In genomic region chr5:121452026-121452869, GRCm38 (mm10) we compare ENCODE assay signal across 7 mouse cellular contexts. TPM values are rescaled to one million over a fixed set of nuclear protein-coding genes. Genes with fewer than 3 reads are reported as not detected.
DNase-seq lines count a peak whose midpoint lies in the region; ATAC-seq lines count a peak whose summit lies in the region.

Gene Erp29, minus strand, starts transcription at chr5:121452506.

- H3K27ac ChIP-seq in embryonic facial prominence, embryonic 11.5 days (replicated peaks; ENCODE audit: low read depth, low read length): peak within 1 kb of the TSS; percentile 87
- H3K27ac ChIP-seq in limb, embryonic 11.5 days (replicated peaks; ENCODE audit: low read depth, low read length): peak within 1 kb of the TSS; percentile 68
- peak within 1 kb of the TSS; percentile 96 for H3K27ac ChIP-seq in midbrain, embryonic 14.5 days (replicated peaks; ENCODE audit: low read depth, low read length)

- under 1% methylated on average over 50 of the region's 97 CpGs for WGBS in embryonic facial prominence, embryonic 11.5 days
- WGBS in limb, embryonic 11.5 days: under 1% methylated on average over 89 of the region's 97 CpGs
- under 1% methylated on average over 86 of the region's 97 CpGs for WGBS in midbrain, embryonic 14.5 days

- H3K27me3 ChIP-seq in embryonic facial prominence, embryonic 11.5 days (ENCODE audit: control insufficient read depth, insufficient read depth, low read length): no peaks in the 10 kb centered on the region
- H3K27me3 ChIP-seq in limb, embryonic 11.5 days (ENCODE audit: control insufficient read depth, insufficient read depth, low read length): no peaks in the 10 kb centered on the region
- H3K27me3 ChIP-seq in midbrain, embryonic 14.5 days (ENCODE audit: control insufficient read depth, insufficient read depth, low read length): no peaks in the 10 kb centered on the region

- H3K4me3 ChIP-seq in embryonic facial prominence, embryonic 11.5 days (ENCODE audit: low read depth, low read length): peak within 1 kb of the TSS; percentile 88
- peak within 1 kb of the TSS; percentile 88 for H3K4me3 ChIP-seq in limb, embryonic 11.5 days (ENCODE audit: low read depth, low read length)
- H3K4me3 ChIP-seq in midbrain, embryonic 14.5 days (replicated peaks; ENCODE audit: low read depth, low read length): peak within 1 kb of the TSS; percentile 95

- DNase-seq in adrenal gland, postnatal 14 days: peak; percentile 100
- peak; percentile 97 for DNase-seq in embryonic facial prominence, embryonic 11.5 days (ENCODE audit: low spot score)
- peak; percentile 100 for DNase-seq in heart, adult 11 months
- peak; percentile 98 for DNase-seq in kidney, adult 18-20 months
- DNase-seq in limb, embryonic 11.5 days (ENCODE audit: low spot score): peak; percentile 99
- peak; percentile 99 for DNase-seq in midbrain, embryonic 14.5 days
- DNase-seq in spleen, adult 18-20 months: peak; percentile 99

- no peaks in the 10 kb centered on the region for H3K9me3 ChIP-seq in embryonic facial prominence, embryonic 11.5 days (replicated peaks; ENCODE audit: control insufficient read depth, low read length)
- no peaks in the 10 kb centered on the region for H3K9me3 ChIP-seq in limb, embryonic 11.5 days (ENCODE audit: control insufficient read depth, low read length)
- H3K9me3 ChIP-seq in midbrain, embryonic 14.5 days (ENCODE audit: control insufficient read depth, low read length): no peaks in the 10 kb centered on the region

- peak within 1 kb of the TSS; percentile 77 for H3K4me2 ChIP-seq in embryonic facial prominence, embryonic 11.5 days (ENCODE audit: low read depth, low read length)
- H3K4me2 ChIP-seq in limb, embryonic 11.5 days (ENCODE audit: low read depth, severe bottlenecking): peak within 1 kb of the TSS; percentile 86
- H3K4me2 ChIP-seq in midbrain, embryonic 14.5 days (ENCODE audit: low read length): peak within 1 kb of the TSS; percentile 72

- H3K36me3 ChIP-seq in embryonic facial prominence, embryonic 11.5 days (replicated peaks; ENCODE audit: control insufficient read depth, insufficient read depth, low read depth, low read length): peaks cover 4% of the 10 kb centered on the region; the same call in 1 of the 2 replicates
- peaks cover 11% of the 10 kb centered on the region for H3K36me3 ChIP-seq in limb, embryonic 11.5 days (ENCODE audit: control insufficient read depth, insufficient read depth, low read length)
- peaks cover 25% of the 10 kb centered on the region for H3K36me3 ChIP-seq in midbrain, embryonic 14.5 days (ENCODE audit: control insufficient read depth, insufficient read depth, low read length)

- H3K4me1 ChIP-seq in embryonic facial prominence, embryonic 11.5 days (ENCODE audit: control insufficient read depth, insufficient read depth, low read length): no peaks in the 10 kb centered on the region
- peaks cover 5% of the 10 kb centered on the region; the same call in 1 of the 2 replicates for H3K4me1 ChIP-seq in limb, embryonic 11.5 days (ENCODE audit: control insufficient read depth, insufficient read depth, low read length)
- peaks cover 5% of the 10 kb centered on the region for H3K4me1 ChIP-seq in midbrain, embryonic 14.5 days (ENCODE audit: control insufficient read depth, insufficient read depth, low read length)

- ATAC-seq in embryonic facial prominence, embryonic 11.5 days (replicated peaks; ENCODE audit: insufficient number of reproducible peaks, low FRiP score, low TSS enrichment, low read depth): peak; percentile 83
- peak; percentile 84 for ATAC-seq in limb, embryonic 11.5 days (ENCODE audit: insufficient number of reproducible peaks, low FRiP score, low TSS enrichment, low read depth)
- ATAC-seq in midbrain, embryonic 14.5 days (ENCODE audit: low FRiP score, low TSS enrichment): peak; percentile 90

- H3K9ac ChIP-seq in embryonic facial prominence, embryonic 11.5 days (replicated peaks; ENCODE audit: low read length): peak within 1 kb of the TSS; percentile 92
- H3K9ac ChIP-seq in limb, embryonic 11.5 days (ENCODE audit: low read length): peak within 1 kb of the TSS; percentile 80
- H3K9ac ChIP-seq in midbrain, embryonic 14.5 days (replicated peaks; ENCODE audit: low read length): peak within 1 kb of the TSS; percentile 98

RNA-seq across cellular contexts. Expression of gene Erp29, which starts in this region (rescaled TPM):
- total RNA-seq in adrenal gland, postnatal 14 days (2021): 110 and 116 TPM in 2 replicates
- polyA plus RNA-seq in embryonic facial prominence, embryonic 11.5 days (2014; fragmentation: Nextera tagmentation; extraction: Ambion mirVana): 102 and 110 TPM in 2 replicates
- polyA plus RNA-seq in limb, embryonic 11.5 days (2014; fragmentation: Nextera tagmentation; extraction: Ambion mirVana): 95.4 and 100 TPM in 2 replicates
- 129 and 151 TPM in 2 replicates for polyA plus RNA-seq in midbrain, embryonic 14.5 days (2014; fragmentation: Nextera tagmentation; extraction: Ambion mirVana)

Comparison
In these comparisons a context has a peak if more than half of its experiments do, and no peak if none do; other contexts are left out.
1. Peak in every context shown above with its lines: DNase-seq, ATAC-seq, H3K4me3 ChIP-seq and H3K27ac ChIP-seq.